Mouse (Mus musculus) liver, embryonic 14.5 days (tissue): ENCODE data around the gene Ist1.

Experiments used
- CTCF ChIP-seq: IDR thresholded peaks from 2 replicates; pipeline ENCODE4 v1.5.1; 2016; ENCODE audit warnings: antibody characterized with exemption, low read depth, control low read depth
- EP300 ChIP-seq: IDR thresholded peaks from 2 replicates; pipeline ENCODE4 v1.6.1; 2016; ENCODE audit warnings: antibody characterized with exemption, low read depth

GRCm38 (mm10) chr8:109656860-109657259, 36.2 kb downstream of the Ist1 start:
- no peak for TF ChIP-seq EP300
- TF ChIP-seq CTCF = no peak
